Mouse (Mus musculus): ENCODE measurements around the gene 4930519G04Rik.
"Not testable (repeated sequence)": the region's sequence is repeated elsewhere in the genome, so short reads cannot be mapped to it uniquely, and the experiment has no call there.

4930519G04Rik gene

DNA sequence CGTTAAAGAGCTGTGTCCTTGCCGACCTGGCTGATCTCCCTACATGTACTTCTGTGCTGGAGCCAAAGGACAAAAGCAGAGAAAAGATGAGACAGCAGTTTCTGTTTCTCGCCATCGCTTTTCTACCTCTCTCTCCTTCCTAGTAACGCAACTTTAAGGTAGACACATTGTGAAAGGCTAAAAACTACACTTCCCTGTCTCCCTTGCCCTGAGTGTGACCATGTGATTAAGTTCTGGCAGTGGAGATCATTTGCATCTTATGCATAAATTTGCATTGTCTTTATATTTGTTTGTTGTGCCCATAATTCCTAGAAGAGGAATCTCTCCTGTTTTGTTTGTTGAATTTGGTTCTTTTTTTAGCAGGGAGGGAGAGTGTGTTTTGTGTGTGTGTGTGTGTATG is 62.4 kb downstream of the 4930519G04Rik start:
- no peak for DNase-seq

DNA sequence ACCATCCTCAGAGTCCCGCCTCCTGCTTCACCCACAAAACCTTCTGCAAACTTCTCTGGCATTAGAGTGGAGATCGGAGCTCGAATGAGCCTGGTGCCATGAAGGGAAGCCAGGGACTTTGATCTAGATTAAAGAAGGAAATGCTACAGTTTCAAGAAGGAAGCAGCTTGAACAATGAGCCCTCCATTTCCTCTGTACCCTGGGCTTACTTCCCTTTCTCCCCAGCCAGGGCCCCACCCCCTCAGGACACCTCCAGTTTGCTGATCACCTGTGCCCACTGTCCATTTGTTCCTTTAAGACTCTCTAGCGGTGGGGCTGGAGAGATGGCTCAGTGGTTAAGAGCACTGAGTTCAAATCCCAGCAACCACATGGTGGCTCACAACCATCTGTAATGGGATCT is 63.3 kb downstream of the 4930519G04Rik start:
- DNase-seq: no peak

DNA sequence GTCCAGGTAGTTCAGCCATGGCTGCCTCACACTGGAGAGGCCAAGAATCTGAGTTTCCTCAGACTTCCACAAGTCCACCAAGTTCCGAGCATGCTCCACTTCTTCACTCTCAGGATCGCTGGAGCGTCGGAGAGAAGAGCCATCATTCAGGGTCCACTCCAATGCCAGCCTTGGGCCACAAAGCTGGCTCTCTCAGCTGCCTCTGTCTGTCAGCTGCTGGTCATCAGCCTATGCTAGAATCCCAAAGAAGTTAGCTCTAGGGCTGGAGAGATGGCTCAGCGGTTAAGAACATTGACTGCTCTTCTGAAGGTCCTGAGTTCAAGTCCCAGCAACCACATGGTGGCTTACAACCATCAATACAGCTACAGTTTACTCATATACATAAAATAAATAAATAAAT is 63.9 kb downstream of the 4930519G04Rik start:
- not testable (repeated sequence) for DNase-seq

DNA sequence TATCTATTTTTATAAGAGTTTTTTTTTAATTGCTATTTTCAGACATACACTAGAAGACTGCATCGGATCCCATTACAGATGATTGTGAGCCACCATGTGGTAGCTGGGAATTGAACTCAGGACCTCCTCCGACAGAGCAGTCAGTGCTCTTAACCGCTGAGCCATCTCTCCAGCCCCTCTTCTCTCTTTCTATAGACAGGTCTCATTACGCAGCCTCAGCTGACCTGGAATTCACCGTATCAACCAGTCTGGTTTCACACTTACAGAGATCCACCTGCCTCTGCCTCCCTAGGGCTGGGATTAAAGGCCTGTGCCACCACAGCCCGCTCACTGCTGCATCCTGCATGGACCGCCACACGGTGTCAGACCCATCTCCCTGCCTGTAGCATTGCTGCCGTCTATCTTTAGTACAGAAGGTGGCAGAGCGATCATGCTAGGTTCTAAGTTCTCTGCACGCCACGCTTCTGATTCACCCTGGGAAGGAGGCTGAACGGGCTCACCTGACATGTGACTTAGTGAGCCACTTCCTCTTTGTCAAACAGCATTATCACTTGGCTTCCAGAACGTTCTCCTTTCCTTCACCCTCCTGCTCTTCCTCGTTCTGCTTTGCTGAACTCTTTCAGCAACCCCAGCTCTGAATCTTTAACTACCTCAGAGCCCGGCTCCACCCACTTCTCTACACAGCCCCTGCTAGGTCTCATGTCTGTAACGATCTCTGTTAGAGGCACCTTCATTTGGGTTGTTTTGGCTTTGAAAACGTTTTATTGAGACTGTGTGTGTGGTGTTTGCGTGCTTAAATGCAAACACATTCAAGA is 68.3 kb downstream of the 4930519G04Rik start:
- DNase-seq: peak; percentile 16

DNA sequence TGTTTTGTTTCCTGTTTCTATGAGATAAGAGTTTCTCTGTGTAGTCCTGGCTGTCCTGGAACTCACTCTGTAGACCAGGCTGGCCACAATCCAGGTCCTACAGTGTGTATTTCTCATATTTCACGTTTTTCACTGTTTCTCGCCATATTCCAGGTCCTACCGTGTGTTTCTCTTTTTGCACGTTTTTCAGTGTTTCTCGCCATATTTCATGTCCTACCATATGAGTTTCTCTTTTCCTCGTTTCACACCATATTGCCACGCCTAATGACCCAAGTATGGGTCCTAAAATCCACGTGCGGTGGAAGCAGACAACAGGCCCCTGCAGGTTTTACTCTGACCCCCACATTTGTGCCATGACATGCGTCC is 68.9 kb downstream of the 4930519G04Rik start:
- DNase-seq: no peak

DNA sequence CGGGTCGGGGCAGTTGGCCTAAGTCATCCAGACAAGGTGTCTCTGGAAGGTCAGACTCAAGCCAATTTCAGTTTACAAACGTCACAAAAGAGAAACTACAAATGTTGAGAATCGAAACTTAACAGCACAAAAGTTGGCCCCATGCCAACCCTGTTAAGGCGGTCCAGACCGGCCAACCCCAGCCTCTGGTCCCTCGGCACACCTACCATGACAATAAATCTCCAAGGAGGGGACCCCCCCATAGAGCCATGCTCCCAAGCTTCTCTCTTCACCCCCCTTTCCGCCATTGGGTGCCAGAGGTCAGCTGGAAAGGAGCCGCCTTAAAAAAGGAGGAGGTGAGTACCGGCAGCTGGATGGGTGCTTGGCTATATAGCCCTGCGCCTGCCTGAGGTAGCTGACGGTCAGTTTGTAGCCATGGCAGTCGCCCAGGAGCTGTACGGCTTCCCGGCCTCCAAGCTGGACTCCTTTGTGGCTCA is 69.6 kb downstream of the 4930519G04Rik start, which contains the start of gene Oasl1:
TSS of gene Oasl1 (plus strand) at position 243 of the 476 bp plus-strand sequence.
- DNase-seq: peak; percentile 57

DNA sequence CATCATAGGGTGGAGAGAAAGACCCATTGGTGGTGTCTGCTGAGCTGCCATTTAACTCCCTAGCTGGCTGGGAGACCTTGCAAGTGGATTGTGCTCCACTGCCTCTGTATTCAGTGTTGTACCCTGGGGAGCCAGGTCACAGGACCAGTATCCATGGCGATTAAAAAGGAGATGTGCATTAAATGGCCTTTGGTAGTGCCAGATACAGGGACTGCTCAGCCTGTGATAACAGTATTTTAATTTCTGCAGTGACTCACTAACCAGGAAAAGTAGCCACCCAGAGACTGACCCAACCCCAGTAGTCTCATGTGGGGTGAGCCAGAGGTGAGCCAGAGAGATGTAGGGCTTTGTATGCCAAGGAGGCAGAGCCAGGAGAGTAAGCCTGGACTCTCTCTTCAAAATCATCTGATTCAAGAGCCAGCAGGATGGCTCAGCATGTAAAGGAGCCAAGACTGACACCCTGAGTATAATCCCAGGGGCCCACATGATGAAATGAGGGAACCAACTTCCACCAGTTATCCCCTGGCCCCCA is 72.8 kb downstream of the 4930519G04Rik start:
- DNase-seq: no peak

DNA sequence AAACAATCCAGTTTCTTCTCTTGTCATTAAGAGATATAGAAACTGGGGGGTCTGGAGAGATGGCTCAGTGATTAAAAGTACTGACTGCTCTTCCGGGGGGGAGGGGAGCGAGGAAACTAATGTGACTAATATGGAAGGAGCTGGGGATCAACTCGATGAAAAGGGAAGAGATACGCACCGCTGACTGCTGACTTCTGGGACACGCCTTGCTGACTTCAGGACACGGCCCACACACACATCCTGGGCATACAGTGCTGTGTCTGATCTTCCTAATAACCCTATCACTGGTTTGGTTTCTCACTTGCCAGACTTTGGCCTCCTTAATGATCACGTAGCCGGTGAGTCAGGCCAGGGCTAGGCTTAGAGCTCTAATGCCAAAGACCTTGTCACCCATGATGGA is 73.3 kb downstream of the 4930519G04Rik start:
- no peak for DNase-seq

DNA sequence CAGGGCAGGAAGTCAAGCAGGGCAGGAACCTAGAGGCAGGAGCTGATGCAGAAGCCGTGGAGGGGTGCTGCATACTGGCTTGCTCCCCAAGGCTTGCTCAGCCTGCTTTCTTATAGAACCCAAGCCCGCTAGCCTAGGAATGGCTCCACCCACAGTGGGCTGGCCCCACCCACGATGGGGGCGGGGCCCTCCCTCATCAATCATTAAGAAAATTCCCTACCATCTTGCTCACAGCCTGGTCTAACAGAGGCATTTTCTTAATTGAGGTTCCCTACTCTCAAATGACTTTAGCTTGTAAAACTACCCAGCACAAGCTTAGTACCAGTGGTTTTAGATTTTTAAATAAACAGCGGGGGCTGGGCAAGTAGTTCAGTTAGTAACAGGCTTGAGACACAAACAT is 78.2 kb downstream of the 4930519G04Rik start:
- no peak for DNase-seq

DNA sequence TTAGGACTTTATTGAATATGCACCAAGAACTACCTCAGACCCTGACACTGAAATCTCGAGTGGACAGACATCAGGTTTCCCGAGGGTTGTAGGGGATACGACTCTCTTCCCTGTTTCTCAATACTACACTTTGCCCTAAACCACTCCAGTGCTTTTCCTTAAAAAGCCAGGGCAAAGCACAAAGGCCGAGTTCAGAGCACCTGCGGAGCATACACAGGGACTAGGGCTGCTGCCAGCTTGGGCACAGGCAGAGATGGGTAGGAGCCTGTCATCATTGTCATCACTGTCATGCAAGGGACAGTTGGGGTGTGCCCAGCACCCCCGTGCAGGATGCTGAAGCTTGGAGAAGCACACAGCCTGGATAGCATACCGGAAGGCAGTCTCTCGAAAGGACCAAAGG is 79.7 kb downstream of the 4930519G04Rik start:
- DNase-seq: no peak
